Mouse (Mus musculus): ENCODE measurements around the gene Stk19. TPM values are rescaled to one million over a fixed set of nuclear protein-coding genes. Genes with fewer than 3 reads are reported as not detected.
"Not testable (repeated sequence)": the region's sequence is repeated elsewhere in the genome, so short reads cannot be mapped to it uniquely, and the experiment has no call there.

Gene Stk19
- total RNA-seq, 2 experiments from 2014 or later, result 50.8 to 53.8 TPM

DNA sequence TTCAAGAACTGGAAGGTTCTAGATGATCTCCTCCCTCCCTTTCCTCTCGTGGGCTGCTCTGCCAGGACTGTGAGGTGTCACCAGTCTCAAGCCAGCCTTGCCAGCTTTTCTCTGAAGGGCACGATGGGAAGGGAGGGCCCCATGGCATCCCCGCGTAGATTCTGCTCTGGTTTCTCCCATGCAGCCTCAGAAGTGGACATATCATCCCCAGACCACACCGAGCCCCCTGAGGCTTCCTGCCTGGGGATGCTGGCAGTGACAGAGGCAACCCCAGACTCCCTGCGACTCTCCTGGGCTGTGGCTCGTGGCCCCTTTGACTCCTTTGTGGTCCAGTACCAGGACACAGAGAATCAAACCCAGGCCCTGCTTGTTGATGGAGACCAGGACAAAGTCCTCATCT is 38.7 kb downstream of the Stk19 start:
- not testable (repeated sequence) for DNase-seq (ENCODE audit: low spot score in 2 of 2)

DNA sequence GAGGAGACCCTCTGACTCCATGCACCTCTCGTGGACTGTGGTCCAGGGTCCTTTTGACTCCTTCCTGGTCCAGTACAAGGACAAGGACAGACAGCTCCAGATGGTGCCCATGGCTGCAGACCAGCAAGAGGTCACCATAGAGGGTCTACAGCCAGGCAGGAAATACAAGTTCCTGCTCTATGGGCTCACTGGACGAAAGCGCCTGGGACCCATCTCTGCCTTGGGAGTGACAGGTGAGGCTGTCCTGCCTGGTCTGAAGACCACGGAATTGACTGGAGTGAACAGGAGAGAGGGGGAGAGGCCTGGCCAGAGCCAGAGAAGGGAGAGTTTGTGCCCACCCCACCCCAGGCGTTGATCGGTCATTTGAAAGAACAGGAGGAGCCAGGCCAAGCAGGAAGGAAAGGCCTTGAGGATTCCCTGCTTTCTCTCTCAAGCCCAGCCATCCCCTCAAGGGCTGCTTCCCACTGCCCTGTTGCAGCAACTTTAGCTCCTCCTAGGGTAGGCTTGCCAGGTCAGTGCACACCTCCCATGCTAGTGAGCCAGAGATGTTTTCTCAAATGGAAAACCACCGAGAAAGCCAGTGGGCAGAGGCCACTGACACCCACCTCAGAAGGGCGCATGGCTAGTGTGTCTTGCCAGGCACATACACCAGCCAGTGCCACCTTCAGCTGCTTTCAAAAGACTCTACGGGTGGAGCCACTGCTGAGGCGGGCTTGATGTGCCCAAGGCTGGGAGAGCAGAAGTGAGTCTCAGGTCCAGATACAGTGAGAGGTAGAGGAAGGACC is 39.3 kb downstream of the Stk19 start:
- not testable (repeated sequence) for DNase-seq (ENCODE audit: low spot score in 2 of 2)

DNA sequence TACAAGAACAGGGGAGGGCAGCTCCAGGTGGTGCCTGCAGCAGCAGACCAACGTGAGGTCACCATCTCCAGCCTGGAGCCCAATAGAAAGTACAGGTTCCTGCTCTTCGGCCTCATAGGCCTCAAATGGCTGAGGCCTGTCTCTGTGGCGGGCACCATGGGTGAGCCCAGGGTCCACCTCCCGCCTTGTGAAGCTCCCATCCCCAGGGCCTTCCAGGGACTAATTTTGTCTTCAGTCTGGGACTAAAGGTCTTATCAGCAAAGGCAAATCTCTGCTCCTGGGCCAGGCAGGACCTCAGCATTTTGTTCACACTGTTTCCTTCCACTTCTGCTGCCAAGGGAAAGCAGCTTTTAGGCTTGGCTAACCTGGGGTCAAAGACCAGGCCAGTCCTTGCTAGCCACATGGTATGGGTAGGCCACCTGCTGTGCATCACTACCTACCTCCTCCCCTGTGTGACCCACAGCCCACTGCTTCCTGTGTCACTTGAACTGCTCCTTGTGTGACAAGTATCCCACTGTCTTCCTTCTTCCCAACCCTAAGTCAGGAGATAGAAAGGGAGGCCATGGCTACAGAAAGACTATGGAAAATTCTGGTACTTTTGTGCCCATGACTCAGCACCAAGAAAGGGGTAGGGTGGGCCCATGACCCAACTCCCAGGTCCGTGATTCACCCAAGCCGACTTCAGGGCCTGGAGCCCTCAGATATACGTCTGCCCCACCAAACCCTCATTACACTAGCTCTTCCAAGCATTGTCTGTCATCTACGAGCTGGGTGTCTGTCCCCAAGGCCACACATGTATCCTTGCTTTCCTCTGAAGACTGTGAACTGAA is 40.2 kb downstream of the Stk19 start:
- no peak for DNase-seq (ENCODE audit: low spot score in 2 of 2)

DNA sequence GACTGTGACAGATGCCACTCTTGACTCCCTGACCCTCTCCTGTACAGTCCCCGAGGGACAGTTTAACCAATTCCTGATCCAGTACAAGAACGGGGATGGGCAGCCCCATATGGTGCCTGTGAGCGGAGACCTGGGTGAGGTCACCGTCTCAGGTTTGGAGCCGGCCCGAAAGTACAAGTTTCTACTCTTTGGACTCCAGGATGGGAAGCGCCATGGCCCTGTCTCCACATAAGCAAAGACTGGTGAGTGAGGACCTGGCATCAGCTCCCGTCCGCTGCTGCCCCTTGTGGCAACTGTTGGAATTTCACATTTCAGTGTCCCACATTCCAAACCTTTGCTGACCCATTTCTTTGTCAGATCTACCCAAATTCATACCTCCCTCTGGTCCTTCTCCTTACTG is 41.1 kb downstream of the Stk19 start:
- DNase-seq (ENCODE audit: low spot score in 2 of 2), result peak in 1 of 2 experiments; percentile 48

DNA sequence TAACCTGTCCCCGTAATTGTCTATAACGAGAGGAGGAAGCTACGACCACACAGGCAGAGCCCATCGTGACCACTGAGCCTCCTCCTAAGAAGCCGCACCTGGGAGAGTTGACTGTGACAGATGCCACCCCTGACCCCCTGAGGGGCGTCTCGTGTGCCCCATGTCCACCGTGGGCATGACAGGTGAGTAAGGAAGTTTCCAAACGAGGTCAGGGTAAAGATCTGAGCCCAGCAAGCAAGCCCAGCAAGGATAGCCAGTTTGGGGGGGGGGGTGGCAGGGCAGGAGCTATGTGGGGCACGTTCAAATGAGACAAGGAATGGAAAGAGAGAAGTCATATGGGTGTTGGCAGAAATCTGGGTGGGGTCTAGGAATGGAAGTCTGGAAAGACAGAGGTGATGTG is 41.7 kb downstream of the Stk19 start:
- no peak for DNase-seq (ENCODE audit: low spot score in 2 of 2)

DNA sequence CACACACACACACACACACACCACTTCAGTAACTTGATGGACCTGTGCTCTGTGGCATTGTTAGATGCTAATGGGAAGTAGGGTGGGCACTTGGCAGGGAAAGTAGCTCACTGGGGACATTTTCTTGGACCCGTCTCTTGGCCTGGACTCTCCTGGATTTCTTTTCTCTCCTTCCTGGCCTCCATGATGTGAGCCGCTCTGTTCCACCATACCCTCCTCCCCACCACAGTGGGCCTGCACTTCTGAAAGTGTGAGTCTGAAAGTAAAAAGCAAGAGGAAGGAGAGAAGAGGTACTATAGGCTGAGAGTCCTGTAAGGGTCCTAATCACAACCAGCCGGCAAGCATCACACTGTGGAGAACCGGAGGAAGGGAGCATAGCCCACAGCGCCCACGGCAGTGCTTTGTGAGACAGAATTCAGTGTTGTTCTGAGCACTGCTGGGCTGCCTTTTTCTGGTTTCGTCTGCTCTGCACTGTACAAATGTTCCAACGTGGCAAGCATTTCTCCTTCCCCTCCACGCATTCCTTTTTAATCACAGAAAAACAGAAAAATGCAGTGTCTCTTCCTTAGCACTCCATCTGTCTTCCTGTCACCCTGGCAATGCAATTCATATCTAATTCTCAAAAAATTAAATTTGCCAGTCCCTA is 58.9 kb downstream of the Stk19 start:
- DNase-seq (ENCODE audit: low spot score in 2 of 2), result peak; percentile 65 to 84

Small RNAs within 50 kb of the gene (microRNA-seq; reads per million reads assigned to microRNA genes)
- gene Mir6970 (0.49 to 2.0 reads per million in 2 experiments), gene Mir6971 (2.0 to 4.3 reads per million in 2 experiments), gene Mir6972 (0 reads per million in 2 experiments)

Other genes starting within 250 kb of the Stk19 start
- 1 to 10 TPM; 1.8 to 2.2 TPM for gene Gpsm3, start 247.1 kb downstream of the Stk19 start, total RNA-seq (2021)
- 10 to 100 TPM; 67.3 to 69.1 TPM for gene Pbx2, start 245.7 kb downstream of the Stk19 start, total RNA-seq (2021)
- gene Ager, start 239.1 kb downstream of the Stk19 start, total RNA-seq (2021), result under 1 TPM; 0.61 to 0.67 TPM
- gene Rnf5, start 233.3 kb downstream of the Stk19 start, total RNA-seq (2021), result 10 to 100 TPM; 81.8 to 81.9 TPM
- gene Agpat1, start 232.7 kb downstream of the Stk19 start, total RNA-seq (2021), result 100 to 1,000 TPM; 162 to 175 TPM
- gene Egfl8, start 221.0 kb downstream of the Stk19 start, total RNA-seq (2021), result 1 to 10 TPM; 2.0 to 2.4 TPM
- gene Ppt2, start 208.4 kb downstream of the Stk19 start, total RNA-seq (2021), result 10 to 100 TPM; 47.9 to 49.3 TPM
- 100 to 1,000 TPM; 265 to 276 TPM for gene Prrt1, start 207.4 kb downstream of the Stk19 start, total RNA-seq (2021)
- gene Fkbpl, start 192.2 kb downstream of the Stk19 start, total RNA-seq (2021), result 10 to 100 TPM; 16.6 to 18.0 TPM
- gene Atf6b, start 189.8 kb downstream of the Stk19 start, total RNA-seq (2021), result 10 to 100 TPM; 83.4 to 95.0 TPM
- 10 to 100 TPM; 12.1 to 12.3 TPM for gene Tnxb, start 166.4 kb downstream of the Stk19 start, total RNA-seq (2021)
- 10 to 100 TPM; 71.3 to 73.0 TPM for gene C4b, start 93.1 kb downstream of the Stk19 start, total RNA-seq (2021)
- under 1 TPM in 1 of 2 experiments, not detected in 1; 0.30 TPM for gene Cyp21a1, start 32.4 kb downstream of the Stk19 start, total RNA-seq (2021)
- gene Dxo, start 74 bp upstream of the Stk19 start, total RNA-seq (2021), result 10 to 100 TPM; 36.6 to 40.8 TPM
- gene Skiv2l, start 13.3 kb upstream of the Stk19 start, total RNA-seq (2021), result 10 to 100 TPM; 70.1 to 74.2 TPM
- gene Nelfe, start 13.4 kb upstream of the Stk19 start, total RNA-seq (2021), result 10 to 100 TPM; 34.1 to 39.6 TPM
- gene Cfb, start 25.6 kb upstream of the Stk19 start, total RNA-seq (2021), result not detected
- 1 to 10 TPM; 8.6 to 8.8 TPM for gene Zbtb12, start 42.5 kb upstream of the Stk19 start, total RNA-seq (2021)
- under 1 TPM in 1 of 2 experiments, not detected in 1; 0.10 TPM for gene Gm20547, start 45.1 kb upstream of the Stk19 start, total RNA-seq (2021)
- 1 to 10 TPM in 1 of 2 experiments, under 1 TPM in 1; 0.89 to 3.1 TPM for gene C2, start 61.3 kb upstream of the Stk19 start, total RNA-seq (2021)
- gene Ehmt2, start 61.5 kb upstream of the Stk19 start, total RNA-seq (2021), result 100 to 1,000 TPM; 186 to 193 TPM
- under 1 TPM in 1 of 2 experiments, not detected in 1; 0.43 TPM for gene Slc44a4, start 77.5 kb upstream of the Stk19 start, total RNA-seq (2021)
- gene Neu1, start 94.3 kb upstream of the Stk19 start, total RNA-seq (2021), result 10 to 100 TPM; 41.4 to 44.2 TPM
- 10 to 100 TPM; 27.5 to 37.5 TPM for gene Hspa1b, start 122.3 kb upstream of the Stk19 start, total RNA-seq (2021)
- not detected for gene Gm20481, start 133.0 kb upstream of the Stk19 start, total RNA-seq (2021)
- gene Hspa1a, start 135.2 kb upstream of the Stk19 start, total RNA-seq (2021), result 10 to 100 TPM; 24.3 to 27.8 TPM
- gene Hspa1l, start 135.8 kb upstream of the Stk19 start, total RNA-seq (2021), result under 1 TPM; 0.12 to 0.48 TPM
- gene Lsm2, start 144.9 kb upstream of the Stk19 start, total RNA-seq (2021), result 10 to 100 TPM; 18.2 to 20.7 TPM
- 10 to 100 TPM; 46.6 to 50.4 TPM for gene Vars, start 164.0 kb upstream of the Stk19 start, total RNA-seq (2021)
- gene Vwa7, start 179.6 kb upstream of the Stk19 start, total RNA-seq (2021), result under 1 TPM; 0.15 to 0.22 TPM
- gene Sapcd1, start 191.1 kb upstream of the Stk19 start, total RNA-seq (2021), result 1 to 10 TPM in 1 of 2 experiments, not detected in 1; 1.4 TPM
- gene Msh5, start 209.8 kb upstream of the Stk19 start, total RNA-seq (2021), result 1 to 10 TPM; 1.5 to 1.6 TPM
- 1 to 10 TPM; 7.7 to 8.3 TPM for gene Clic1, start 213.0 kb upstream of the Stk19 start, total RNA-seq (2021)
- gene Ddah2, start 222.1 kb upstream of the Stk19 start, total RNA-seq (2021), result 10 to 100 TPM in 1 of 2 experiments, 1 to 10 TPM in 1; 9.4 to 11.0 TPM
- gene Ly6g6c, start 228.4 kb upstream of the Stk19 start, total RNA-seq (2021), result not detected
- not detected for gene Mpig6b, start 229.2 kb upstream of the Stk19 start, total RNA-seq (2021)
- 1 to 10 TPM; 3.6 to 5.0 TPM for gene Ly6g6e, start 240.0 kb upstream of the Stk19 start, total RNA-seq (2021)
- gene Ly6g6d, start 241.1 kb upstream of the Stk19 start, total RNA-seq (2021), result 1 to 10 TPM in 1 of 2 experiments, under 1 TPM in 1; 0.87 to 2.0 TPM
- gene Ly6g6f, start 248.7 kb upstream of the Stk19 start, total RNA-seq (2021), result under 1 TPM; 0.57 to 0.58 TPM

Data from layer of hippocampus, adult 18-20 months (tissue).